Mouse (Mus musculus) lung, adult 18-20 months (tissue): ENCODE data around the gene Fam19a1.
"Not testable (repeated sequence)": the region's sequence is repeated elsewhere in the genome, so short reads cannot be mapped to it uniquely, and the experiment has no call there.

Experiments
- DNase-seq, 2 experiments: peaks; one replicate each; pipeline ENCODE4 v3.0.0; 2022; ENCODE audit warnings: mixed read lengths in 2 of 2

The Fam19a1 gene

GRCm38 (mm10) chr6:96112854-96113253 is at the start of gene Fam19a1:
Gene Fam19a1, plus strand, starts transcription at chr6:96113154.
- DNase-seq = no peak

GRCm38 (mm10) chr6:96071080-96071479 is 41.9 kb upstream of the Fam19a1 start:
- no peak for DNase-seq

- no peak for DNase-seq
Observed at GRCm38 (mm10) chr6:96071567-96071966, 41.4 kb upstream of the Fam19a1 start.

- DNase-seq = no peak
Observed at GRCm38 (mm10) chr6:96089961-96090360, 23.0 kb upstream of the Fam19a1 start.

GRCm38 (mm10) chr6:96093716-96094115 is 19.2 kb upstream of the Fam19a1 start:
- DNase-seq = no peak

GRCm38 (mm10) chr6:96098225-96098624 is 14.7 kb upstream of the Fam19a1 start:
- DNase-seq = no peak

GRCm38 (mm10) chr6:96111656-96112055 is 1.3 kb upstream of the Fam19a1 start:
- no peak for DNase-seq

GRCm38 (mm10) chr6:96114151-96114550 is 1.2 kb downstream of the Fam19a1 start:
- DNase-seq = no peak

- DNase-seq = no peak
Observed at GRCm38 (mm10) chr6:96116148-96116533, 3.2 kb downstream of the Fam19a1 start.

- DNase-seq = peak; percentile 4 to 21
Observed at GRCm38 (mm10) chr6:96116534-96117272, 3.7 kb downstream of the Fam19a1 start.

- DNase-seq = no peak
Observed at GRCm38 (mm10) chr6:96143326-96143725, 30.4 kb downstream of the Fam19a1 start.

- DNase-seq = no peak
Observed at GRCm38 (mm10) chr6:96165403-96165802, 52.4 kb downstream of the Fam19a1 start.

- no peak for DNase-seq
Observed at GRCm38 (mm10) chr6:96165818-96166379, 52.9 kb downstream of the Fam19a1 start, which contains the start of gene 1700123L14Rik. Gene 1700123L14Rik, minus strand, starts transcription at chr6:96166243.

GRCm38 (mm10) chr6:96167031-96167430 is 54.1 kb downstream of the Fam19a1 start:
- no peak for DNase-seq

- no peak for DNase-seq
Observed at GRCm38 (mm10) chr6:96173681-96174080, 60.7 kb downstream of the Fam19a1 start.

GRCm38 (mm10) chr6:96178530-96178929 is 65.6 kb downstream of the Fam19a1 start:
- no peak for DNase-seq

GRCm38 (mm10) chr6:96183392-96183791 is 70.4 kb downstream of the Fam19a1 start:
- DNase-seq = no peak

GRCm38 (mm10) chr6:96186517-96186916 is 73.6 kb downstream of the Fam19a1 start:
- no peak for DNase-seq

GRCm38 (mm10) chr6:96198991-96199390 is 86.0 kb downstream of the Fam19a1 start:
- not testable (repeated sequence) for DNase-seq

GRCm38 (mm10) chr6:96205395-96205794 is 92.4 kb downstream of the Fam19a1 start:
- no peak for DNase-seq

GRCm38 (mm10) chr6:96234806-96235205 is 121.9 kb downstream of the Fam19a1 start:
- peak in 1 of 2 experiments; percentile 24 for DNase-seq

- DNase-seq = no peak
Observed at GRCm38 (mm10) chr6:96244320-96244719, 131.4 kb downstream of the Fam19a1 start.

- no peak for DNase-seq
Observed at GRCm38 (mm10) chr6:96252001-96252400, 139.0 kb downstream of the Fam19a1 start.

GRCm38 (mm10) chr6:96254815-96255214 is 141.9 kb downstream of the Fam19a1 start:
- DNase-seq = no peak
